Comparison of ENCODE assay signal across 24 mouse cellular contexts in the genomic region with DNA sequence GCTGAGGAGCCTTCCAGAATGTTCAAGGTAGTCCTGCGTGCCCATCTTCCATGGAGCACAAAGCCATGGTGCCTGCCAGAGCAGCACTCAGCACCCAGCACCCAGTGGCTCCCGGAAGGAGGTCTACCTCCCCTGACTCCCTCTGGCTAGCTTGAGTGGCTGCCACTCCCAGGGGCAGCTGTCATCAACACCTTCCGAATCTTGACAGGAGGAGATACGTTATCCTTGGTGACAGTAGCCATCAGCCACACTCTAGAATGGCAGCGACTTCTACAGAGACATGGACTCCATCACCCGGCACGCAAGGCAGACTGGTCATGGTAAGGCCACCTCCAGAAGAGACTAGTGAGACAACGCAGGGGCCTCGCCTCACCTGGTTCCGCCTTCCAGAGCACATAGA. TPM values are rescaled to one million over a fixed set of nuclear protein-coding genes. Genes with fewer than 3 reads are reported as not detected.
A peak's percentile ranks its signal among the peaks of the same experiment; 100 is the strongest.
DNase-seq lines count a peak whose midpoint lies in the region; ATAC-seq and TF ChIP-seq lines count a peak whose summit lies in the region.
"Had no signal": no experiment of that assay in that cellular context is flagged by ENCODE, and none has a peak within 500 bp of the region (broad histone marks: within the 10 kb centered on the region; RNA-seq: fewer than 3 reads in every experiment).

No protein-coding gene starts in this region.

- ATAC-seq in heart, embryonic 13.5 days (ENCODE audit: extremely low read depth, insufficient number of reproducible peaks, low FRiP score, low TSS enrichment): peak; percentile 55; the same call in 1 of the 2 replicates
- ATAC-seq in heart, postnatal 0 days (ENCODE audit: insufficient read depth, low read depth): peak; percentile 73
- ATAC-seq: activated CD4-positive, CD25-positive, alpha-beta regulatory T cell, adult 4 months; forebrain, embryonic 14.5 days; inflammation-experienced regulatory T-cells, adult 6 months; intestine, postnatal 0 days; Patski had no signal

- intact Hi-C loops in heart, adult 2 months (cut with DNase I): loop anchor here (2.0 kb wide), 1 partner anchor 96 kb away; no protein-coding TSS in a partner anchor

- no peak for TF ChIP-seq CTCF in heart, adult 2 months (IDR thresholded peaks at IDR 0.05)
- TF ChIP-seq CTCF in heart, postnatal 0 days (IDR thresholded peaks at IDR 0.05; ENCODE audit: low read depth): no peak

- H3K79me2 ChIP-seq in heart, adult 2 months (replicated peaks; ENCODE audit: control insufficient read depth, insufficient read depth, low read length): no peaks in the 10 kb centered on the region

- peak; percentile 99 for TF ChIP-seq EP300 in heart, adult 2 months (IDR thresholded peaks at IDR 0.05; ENCODE audit: insufficient read depth, low read depth, low read length)
- peak; percentile 99 for TF ChIP-seq EP300 in heart, postnatal 0 days (IDR thresholded peaks at IDR 0.05; ENCODE audit: low read depth)

- peak overlapping the region; percentile 67 for H3K4me2 ChIP-seq in heart, embryonic 13.5 days
- peak overlapping the region; percentile 57 for H3K4me2 ChIP-seq in heart, postnatal 0 days (ENCODE audit: low read depth, low read length)
- H3K4me2 ChIP-seq: hindbrain, embryonic 15.5 days had no signal

- peak in 1 of 2 experiments; percentile 80 for DNase-seq in heart, adult 2 months
- peak; percentile 72 to 84 for DNase-seq in heart, adult 9 months (ENCODE audit: low spot score in 2 of 2)
- DNase-seq in heart, postnatal 0 days (ENCODE audit: low spot score): peak; percentile 93
- no peak for DNase-seq in layer of hippocampus, adult 8-10 months (ENCODE audit: low spot score in 2 of 2)
- DNase-seq in thymus, postnatal 4 days: no peak
- no peak for DNase-seq in kidney, adult 11 months
- DNase-seq: adrenal gland, adult 2 months; adrenal gland, postnatal 25 days; cerebellum, adult 18-20 months; cerebellum, adult 9-11 months; cerebellum, postnatal 36 days; gastrocnemius, adult 2 months; gastrocnemius, postnatal 25 days had no signal

- H3K27ac ChIP-seq in heart, adult 2 months: peak overlapping the region; percentile 90
- H3K27ac ChIP-seq in heart, embryonic 13.5 days (replicated peaks): peak overlapping the region; percentile 91
- peak overlapping the region; percentile 93 for H3K27ac ChIP-seq in heart, postnatal 0 days (ENCODE audit: low read depth)
- H3K27ac ChIP-seq: embryonic facial prominence, embryonic 10.5 days; gastrocnemius, adult 2 months; hindbrain, embryonic 15.5 days had no signal

- no peaks in the 10 kb centered on the region for H3K27me3 ChIP-seq in heart, adult 2 months (ENCODE audit: control insufficient read depth, insufficient read depth, low read length)
- no peaks in the 10 kb centered on the region for H3K27me3 ChIP-seq in heart, embryonic 13.5 days (replicated peaks)
- no peaks in the 10 kb centered on the region for H3K27me3 ChIP-seq in heart, postnatal 0 days (ENCODE audit: control insufficient read depth, insufficient read depth, low read length)
- H3K27me3 ChIP-seq: hindbrain, embryonic 15.5 days had no signal

- H3K4me1 ChIP-seq in heart, adult 2 months (ENCODE audit: control insufficient read depth, insufficient read depth, low read length): peaks cover 1% of the 10 kb centered on the region; the same call in 1 of the 2 replicates
- peaks cover 41% of the 10 kb centered on the region for H3K4me1 ChIP-seq in heart, embryonic 13.5 days
- H3K4me1 ChIP-seq in heart, postnatal 0 days (ENCODE audit: control insufficient read depth, insufficient read depth): peaks cover 8% of the 10 kb centered on the region
- H3K4me1 ChIP-seq: hindbrain, embryonic 15.5 days had no signal

- H3K36me3 ChIP-seq in heart, adult 2 months (ENCODE audit: control insufficient read depth, insufficient read depth, low read length): no peaks in the 10 kb centered on the region
- no peaks in the 10 kb centered on the region; the same call in 1 of the 2 replicates for H3K36me3 ChIP-seq in heart, embryonic 13.5 days
- H3K36me3 ChIP-seq in heart, postnatal 0 days (replicated peaks; ENCODE audit: control insufficient read depth, insufficient read depth, low read length): peaks cover 10% of the 10 kb centered on the region; the same call in 1 of the 2 replicates
- H3K36me3 ChIP-seq: embryonic facial prominence, embryonic 10.5 days; hindbrain, embryonic 15.5 days had no signal

- H3K9me3 ChIP-seq in heart, embryonic 13.5 days: peaks cover 5% of the 10 kb centered on the region; the same call in 1 of the 2 replicates
- no peaks in the 10 kb centered on the region for H3K9me3 ChIP-seq in heart, postnatal 0 days (replicated peaks; ENCODE audit: control insufficient read depth, low read length)
- H3K9me3 ChIP-seq: embryonic facial prominence, embryonic 10.5 days; hindbrain, embryonic 15.5 days had no signal

- 46% methylated on average over 10 of the region's 10 CpGs for WGBS in heart, adult 2 months
- 35% methylated on average over 10 of the region's 10 CpGs for WGBS in heart, embryonic 13.5 days
- 35% methylated on average over 10 of the region's 10 CpGs for WGBS in heart, postnatal 0 days

- peak; percentile 80 for TF ChIP-seq POLR2A in heart, adult 2 months (IDR thresholded peaks at IDR 0.05; ENCODE audit: insufficient read depth, low read depth, low read length)

- H3K4me3 ChIP-seq in heart, adult 2 months: peak overlapping the region; percentile 43; the same call in 1 of the 2 replicates
- H3K4me3 ChIP-seq in heart, embryonic 13.5 days: peak overlapping the region; percentile 51
- H3K4me3 ChIP-seq in heart, postnatal 0 days (ENCODE audit: low read depth, low read length): peak overlapping the region; percentile 41
- H3K4me3 ChIP-seq: embryonic facial prominence, embryonic 10.5 days; gastrocnemius, adult 2 months; hindbrain, embryonic 15.5 days had no signal

- peak overlapping the region; percentile 33; the same call in 1 of the 2 replicates for H3K9ac ChIP-seq in heart, adult 2 months (ENCODE audit: low read depth, low read length)
- H3K9ac ChIP-seq in heart, embryonic 13.5 days: peak overlapping the region; percentile 81
- peak overlapping the region; percentile 67 for H3K9ac ChIP-seq in heart, postnatal 0 days (replicated peaks; ENCODE audit: low read depth, low read length)
- H3K9ac ChIP-seq: hindbrain, embryonic 15.5 days had no signal

RNA-seq across cellular contexts. Expression of a gene that starts 6.3 kb away (rescaled TPM):
- over 10,000 TPM; 18,797 to 22,206 TPM for total RNA-seq in heart, adult 2 months (2021)
- 7,725 and 11,177 TPM in 2 replicates for polyA plus RNA-seq in heart, adult 2 months (2012; rRNA removed)
- 7,724 and 9,145 TPM in 2 replicates for polyA plus RNA-seq in heart, embryonic 13.5 days (2015; fragmentation: Nextera tagmentation; extraction: Ambion mirVana)
- 7,568 and 8,637 TPM in 2 replicates for total RNA-seq in heart, postnatal 0 days (2014; rRNA removed; ENCODE audit: low replicate concordance)
- polyA plus RNA-seq in heart, postnatal 0 days (2015; fragmentation: Nextera tagmentation; extraction: Ambion mirVana): 15,488 and 15,525 TPM in 2 replicates
- total RNA-seq in layer of hippocampus, adult 8-10 months (2022): 1 to 10 TPM in 3 of 4 experiments, under 1 TPM in 1; 0.80 to 4.7 (median 2.9) TPM
- total RNA-seq: adrenal gland, adult 2 months; adrenal gland, postnatal 25 days; CH12.LX; granulocyte monocyte progenitor cell, adult 5-6 weeks had no signal
- polyA plus RNA-seq: activated CD4-positive, CD25-positive, alpha-beta regulatory T cell, adult 4 months; adrenal gland, adult 2 months; embryonic facial prominence, embryonic 10.5 days; intestine, postnatal 0 days; Patski had no signal

RNA-seq across cellular contexts. Expression of a gene that starts 44.5 kb away (rescaled TPM):
- total RNA-seq in heart, adult 2 months (2021): 10 to 100 TPM; 18.1 to 18.4 TPM
- polyA plus RNA-seq in heart, adult 2 months (2012; rRNA removed): 11.4 and 16.7 TPM in 2 replicates
- polyA plus RNA-seq in heart, embryonic 13.5 days (2015; fragmentation: Nextera tagmentation; extraction: Ambion mirVana): 4.5 and 4.8 TPM in 2 replicates
- total RNA-seq in heart, postnatal 0 days (2014; rRNA removed; ENCODE audit: low replicate concordance): 3.3 and 9.5 TPM in 2 replicates
- polyA plus RNA-seq in heart, postnatal 0 days (2015; fragmentation: Nextera tagmentation; extraction: Ambion mirVana): 1.3 and 1.4 TPM in 2 replicates
- total RNA-seq in layer of hippocampus, adult 8-10 months (2022): 10 to 100 TPM; 41.0 to 48.6 (median 45.2) TPM

RNA-seq across cellular contexts. Expression of a gene that starts 46.2 kb away (rescaled TPM):
- total RNA-seq in heart, adult 2 months (2021): under 1 TPM in 1 of 2 experiments, not detected in 1; 0.16 TPM
- polyA plus RNA-seq in heart, adult 2 months (2012; rRNA removed): 0.08 and 0.12 TPM in 2 replicates
- polyA plus RNA-seq in heart, embryonic 13.5 days (2015; fragmentation: Nextera tagmentation; extraction: Ambion mirVana): 0.36 TPM in 1 of 2 replicates, not detected in the other
- not detected in 2 replicates for total RNA-seq in heart, postnatal 0 days (2014; rRNA removed; ENCODE audit: low replicate concordance)
- 0.26 and 0.27 TPM in 2 replicates for polyA plus RNA-seq in heart, postnatal 0 days (2015; fragmentation: Nextera tagmentation; extraction: Ambion mirVana)
- total RNA-seq in layer of hippocampus, adult 8-10 months (2022): 1 to 10 TPM in 1 of 4 experiments, under 1 TPM in 3; 0.29 to 1.7 (median 0.48) TPM
- total RNA-seq: adrenal gland, adult 2 months; adrenal gland, postnatal 25 days; gastrocnemius, adult 2 months; gastrocnemius, postnatal 25 days had no signal
- polyA plus RNA-seq: adrenal gland, adult 2 months; embryonic facial prominence, embryonic 10.5 days; forebrain, embryonic 14.5 days; hindbrain, embryonic 11.5 days; hindbrain, embryonic 15.5 days; intestine, postnatal 0 days; Patski had no signal

Comparison
In these comparisons a context has a peak if more than half of its experiments do, and no peak if none do; other contexts are left out.
1. DNase-seq: peak in heart, adult 9 months (2 of 2) and heart, postnatal 0 days (single experiment); none in layer of hippocampus, adult 8-10 months (0 of 2), thymus, postnatal 4 days (single experiment) and kidney, adult 11 months (single experiment).
2. RNA of a gene that starts 6.3 kb away (total RNA-seq): 18,797 to 22,206 TPM in heart, adult 2 months and 7,568 to 8,637 TPM in heart, postnatal 0 days; 0.80 to 4.7 TPM in layer of hippocampus, adult 8-10 months; every median in the first group is over 1,000 times any median in the second.
3. Peak in every context shown above with its lines, with median percentiles within 50 percentile points of each other: H3K27ac ChIP-seq, H3K4me3 ChIP-seq and H3K9ac ChIP-seq.